Mouse (Mus musculus): ENCODE data around the gene Bpifb3.

Gene Bpifb3

DNA sequence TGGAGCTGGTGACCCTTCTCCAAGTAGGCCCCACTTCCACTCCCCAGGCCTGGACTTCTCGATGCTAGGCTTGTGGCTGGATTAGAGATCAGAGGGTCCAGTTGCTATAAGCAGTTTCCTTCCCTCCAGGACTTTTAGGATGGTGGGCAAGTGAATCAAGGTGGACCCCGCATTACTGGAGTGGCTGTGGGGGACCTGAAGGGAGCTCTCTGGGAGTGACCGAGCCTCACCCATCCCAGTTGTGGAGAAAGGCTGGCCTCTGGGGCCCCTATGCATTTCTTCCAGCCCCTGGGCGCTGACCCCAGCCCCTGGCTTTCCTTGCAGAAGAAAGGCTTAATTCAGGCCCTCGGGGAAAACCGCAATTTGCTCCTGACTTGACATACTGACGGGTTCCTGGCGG, at the start of gene Bpifb3:
Bpifb3 (plus strand) TSS at position 301 of the 400 bp plus-strand sequence.
- no peak for DNase-seq

DNA sequence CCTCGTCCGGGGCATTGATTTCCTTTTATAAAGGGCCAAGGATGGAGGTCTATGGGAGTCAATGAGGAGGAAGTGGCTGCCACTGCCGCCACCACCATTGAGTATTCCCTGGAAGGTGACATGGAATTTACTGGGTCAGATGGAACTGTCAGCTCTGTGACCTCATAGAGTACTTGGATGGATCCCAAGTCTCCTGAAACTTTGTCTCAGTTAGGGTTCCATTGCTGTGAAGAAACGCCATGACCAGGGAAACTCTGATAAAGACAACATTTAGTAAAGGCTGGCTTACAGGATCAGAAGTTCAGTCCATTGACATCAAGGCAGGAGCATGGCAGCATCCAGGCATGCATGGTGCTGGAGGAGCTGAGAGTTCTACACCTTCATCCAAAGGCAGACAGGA, 47.0 kb upstream of the Bpifb3 start, which contains the start of gene Sun5:
Sun5 (minus strand) TSS at position 101 of the 400 bp plus-strand sequence.
- no peak for DNase-seq

DNA sequence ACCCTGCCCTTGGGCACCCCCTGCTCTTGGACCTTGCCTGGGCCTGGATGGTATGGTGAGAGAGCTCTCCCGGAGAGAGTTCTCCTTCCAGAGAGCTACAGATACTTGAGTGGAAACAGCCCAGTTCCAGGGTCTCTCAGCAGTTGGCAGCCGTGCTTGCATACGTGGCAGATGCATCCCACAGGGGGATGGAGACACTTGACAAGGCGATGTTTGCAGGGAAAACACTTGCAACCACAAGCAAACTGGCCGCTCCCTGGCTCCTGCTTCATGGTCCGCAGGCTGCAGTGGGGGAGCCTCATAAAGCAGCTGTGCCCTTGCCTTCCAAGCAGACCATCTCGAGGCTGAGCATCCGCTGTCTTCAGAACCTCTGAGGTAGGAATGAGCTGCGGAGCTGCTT, 43.3 kb upstream of the Bpifb3 start, which contains the start of gene Bpifb2:
Bpifb2 (plus strand) TSS at position 301 of the 400 bp plus-strand sequence.
- no peak for DNase-seq

DNA sequence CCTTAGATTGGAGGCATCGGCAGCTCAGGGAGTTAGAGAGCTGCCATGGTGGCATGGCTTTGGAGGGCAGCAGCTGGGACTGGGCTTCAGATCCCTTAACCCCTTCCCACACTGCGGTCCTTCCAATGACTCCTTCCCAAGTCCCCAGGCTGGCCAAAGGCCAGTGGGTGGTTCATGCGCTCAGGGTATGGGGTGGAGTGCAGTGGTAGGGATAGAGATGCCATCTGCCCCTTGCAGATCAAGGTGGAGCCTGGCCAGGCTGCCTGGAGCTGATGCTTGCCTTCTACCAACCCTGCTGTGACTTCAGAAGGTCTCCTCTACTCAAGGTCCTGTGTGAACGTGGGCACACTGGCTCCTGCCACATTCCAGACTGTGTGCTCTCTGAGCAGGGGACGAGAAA, 18.9 kb upstream of the Bpifb3 start:
- peak; percentile 36 for DNase-seq

DNA sequence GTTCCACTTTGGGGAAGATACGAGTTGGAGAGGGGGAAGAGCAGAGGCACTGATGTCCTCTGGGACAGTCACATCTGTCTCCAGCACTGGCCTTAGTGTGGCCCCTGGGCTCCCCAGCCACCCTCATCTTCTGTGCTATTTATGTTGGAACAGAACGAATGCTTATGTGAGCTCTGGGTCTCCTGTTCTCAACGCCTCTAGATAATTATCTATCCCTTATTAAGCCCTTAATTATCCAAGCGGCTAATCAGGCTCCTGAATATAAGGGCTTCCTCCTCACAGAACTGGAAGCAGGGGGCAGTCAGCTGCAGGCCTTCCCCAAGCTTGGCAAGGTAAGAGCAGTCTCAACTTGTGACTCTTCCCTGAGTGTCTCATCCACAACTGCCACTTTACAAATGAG, 17.9 kb upstream of the Bpifb3 start, which contains the start of gene Bpifb6:
Bpifb6 (plus strand) TSS at position 301 of the 400 bp plus-strand sequence.
- DNase-seq: no peak

DNA sequence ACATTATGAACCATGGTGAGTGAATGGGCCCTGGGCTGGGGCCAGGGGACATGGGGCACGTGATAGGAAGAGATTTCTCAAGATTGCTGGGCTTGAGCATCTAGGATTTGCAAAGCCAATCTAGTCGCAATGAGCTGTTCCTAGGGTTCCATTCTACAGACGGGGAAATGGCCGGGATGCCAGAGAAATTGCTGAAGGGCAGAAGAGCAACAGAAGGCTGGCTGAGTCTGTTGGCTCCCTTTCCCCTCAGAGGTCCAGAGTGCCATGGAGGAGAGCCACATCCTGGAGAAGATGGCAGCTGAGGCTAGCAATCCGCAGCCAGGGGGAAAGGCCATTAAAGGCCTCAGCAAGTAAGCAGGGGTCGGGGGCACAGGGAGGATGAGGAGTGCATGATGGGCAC, 15.3 kb upstream of the Bpifb3 start:
- DNase-seq: peak; percentile 68

DNA sequence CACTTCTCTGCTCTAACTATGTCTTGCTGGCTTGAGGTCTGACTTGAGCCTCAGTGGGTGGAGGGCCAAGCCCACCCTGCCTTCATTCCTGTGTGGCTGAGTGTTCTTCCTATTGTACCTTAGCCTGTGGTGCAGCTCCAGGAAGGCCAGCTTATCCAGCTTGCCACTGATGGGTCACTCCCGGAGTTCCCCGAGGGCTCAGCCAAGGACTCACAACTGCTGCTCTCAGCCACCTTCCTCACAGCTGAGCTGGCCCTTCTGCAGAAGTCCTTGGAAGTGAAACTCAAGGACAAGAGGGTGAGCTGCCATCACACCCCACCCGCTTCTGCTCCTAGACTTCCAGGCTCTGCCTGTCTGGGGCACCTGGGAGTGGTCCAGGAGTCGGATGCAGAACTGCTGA, 11.4 kb upstream of the Bpifb3 start:
- DNase-seq: no peak

DNA sequence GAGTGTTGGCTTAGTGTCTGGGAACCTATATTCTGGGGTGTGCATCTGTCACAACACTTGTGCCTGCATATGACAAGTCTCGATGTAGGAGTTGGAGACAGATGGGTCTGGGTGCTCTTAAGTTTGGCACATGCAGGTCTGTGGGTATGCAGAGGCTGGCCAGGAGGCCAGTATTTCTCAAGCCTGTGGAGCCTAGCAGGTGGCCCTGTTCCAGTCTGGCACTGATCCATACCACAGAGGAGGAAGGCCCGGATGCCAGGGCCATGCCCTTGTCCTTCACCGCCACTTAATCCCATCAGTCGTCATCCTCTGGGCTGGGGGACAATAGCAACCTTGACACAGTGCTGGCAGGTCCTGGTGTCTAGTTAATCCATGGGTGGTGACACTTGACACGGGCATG, 3.9 kb upstream of the Bpifb3 start:
- no peak for DNase-seq

DNA sequence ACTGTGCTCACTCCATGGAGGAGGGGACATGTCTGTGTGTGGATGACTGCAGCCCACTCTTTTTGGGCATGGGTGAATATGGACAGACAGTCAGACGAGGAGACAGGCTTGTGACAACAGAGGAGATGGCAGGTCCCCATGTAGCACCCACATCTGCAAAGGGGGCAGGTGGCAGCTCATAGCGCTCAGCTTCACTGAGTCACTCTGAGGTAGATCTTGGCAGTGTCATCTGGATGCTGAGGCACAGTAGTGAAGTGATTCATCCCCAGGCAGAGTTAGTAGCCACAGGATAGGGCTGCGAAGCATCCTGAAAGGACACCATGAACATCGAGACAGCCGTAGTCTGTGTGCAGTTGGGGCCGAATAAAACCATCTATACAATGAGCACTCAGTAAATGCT, 3.2 kb downstream of the Bpifb3 start:
- DNase-seq: no peak

DNA sequence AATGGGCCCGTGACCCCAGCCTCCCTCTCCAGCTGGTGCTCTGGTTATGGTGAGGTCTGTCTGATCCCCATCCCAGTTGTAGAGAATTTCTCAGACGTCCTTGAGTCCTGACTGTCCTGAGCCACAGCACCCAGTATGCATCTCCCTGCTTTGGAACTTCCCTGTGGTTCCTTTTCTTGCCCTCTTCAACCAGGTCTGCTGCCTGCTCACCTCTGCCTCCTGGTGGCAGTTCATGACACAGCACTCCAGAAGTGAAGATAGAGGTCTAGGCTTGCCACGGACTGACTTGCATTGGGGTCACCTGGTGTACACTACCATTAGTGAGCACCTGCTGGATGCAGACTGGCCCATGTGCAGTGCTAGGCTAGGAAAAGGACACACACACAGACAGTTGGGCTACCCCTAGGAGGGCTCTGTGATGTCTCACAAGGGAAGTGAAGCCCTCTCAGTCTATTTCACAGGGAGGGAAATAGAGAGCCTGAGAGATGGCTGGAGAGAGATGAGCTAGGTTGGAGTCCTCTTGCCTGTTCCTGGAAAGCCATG, 11.9 kb downstream of the Bpifb3 start:
- peak; percentile 61 for DNase-seq

DNA sequence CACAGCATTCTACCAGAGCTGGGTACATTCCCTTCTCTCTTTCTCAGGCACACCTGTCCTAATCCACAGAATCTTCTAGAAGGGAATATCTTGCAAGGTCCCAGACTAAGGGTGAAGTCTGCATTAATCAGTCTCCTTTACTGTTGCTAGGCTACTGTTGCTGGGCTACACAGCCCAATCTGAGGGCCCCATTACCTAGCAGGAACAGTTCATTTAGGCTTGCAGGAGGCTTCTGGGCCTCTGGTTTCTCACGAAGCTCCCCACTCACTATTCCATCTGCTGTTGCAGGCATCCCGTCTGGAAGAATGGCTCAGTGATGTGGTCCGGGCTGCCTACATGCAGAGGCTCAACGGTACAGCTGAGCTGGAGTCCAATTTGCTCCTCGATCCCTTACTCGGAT, 13.1 kb downstream of the Bpifb3 start:
- no peak for DNase-seq

DNA sequence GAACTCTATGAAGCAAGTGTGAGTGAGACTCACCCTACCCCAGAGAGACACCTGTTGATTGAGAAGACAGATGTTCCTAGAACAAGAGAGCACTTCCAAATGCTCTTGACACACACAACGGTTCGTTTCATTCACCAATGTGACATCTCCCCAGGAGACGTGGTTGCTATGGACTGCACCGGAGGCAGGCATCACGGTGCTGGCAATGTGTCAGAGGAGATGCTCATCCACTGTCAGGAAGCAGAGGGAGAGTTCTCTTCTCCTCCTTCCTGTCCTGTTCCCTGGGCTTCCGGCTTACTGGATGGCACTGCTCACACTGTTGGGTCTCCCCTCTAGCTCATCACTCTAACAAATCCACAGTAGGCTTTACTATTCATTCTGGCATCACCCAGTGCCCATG, 15.3 kb downstream of the Bpifb3 start:
- no peak for DNase-seq

DNA sequence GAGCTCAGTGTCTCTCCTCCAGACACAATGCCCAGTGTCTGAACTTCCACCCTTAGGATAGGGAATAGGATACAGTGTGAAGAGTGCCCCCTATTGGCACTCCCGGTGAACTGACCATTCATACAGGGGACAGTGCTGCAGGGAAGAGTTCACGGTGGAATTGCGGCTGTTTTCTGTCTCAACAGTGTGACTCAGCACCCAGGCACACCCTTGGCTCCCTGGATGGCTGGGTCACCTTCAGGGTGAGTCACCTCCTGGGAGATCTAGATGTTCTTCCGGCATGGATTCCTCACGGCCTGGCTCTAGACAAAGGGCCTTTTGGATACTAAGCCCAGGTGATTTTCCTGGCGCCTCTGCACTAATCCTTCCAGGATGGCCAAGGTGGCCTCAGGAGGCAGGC, 17.3 kb downstream of the Bpifb3 start:
- no peak for DNase-seq

DNA sequence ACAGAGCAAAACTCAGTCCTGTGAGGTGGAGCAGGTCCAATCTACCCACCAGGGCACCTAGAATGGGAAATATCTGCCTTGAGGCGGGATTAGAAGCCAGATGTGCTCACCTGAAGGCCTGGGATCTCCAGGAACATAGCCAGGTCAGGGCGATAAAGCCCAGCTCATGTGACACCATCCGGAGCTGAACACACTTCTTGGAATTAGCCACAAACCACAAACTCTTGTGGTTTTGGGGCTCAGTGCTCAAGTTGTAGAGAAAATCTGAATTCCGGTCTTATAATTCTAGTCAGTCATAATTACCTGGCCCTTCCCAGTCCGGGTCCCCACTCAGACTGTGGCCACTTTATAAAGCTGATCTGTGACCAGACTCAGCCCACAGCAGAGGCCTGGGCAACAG, 19.8 kb downstream of the Bpifb3 start, which contains the start of gene Bpifb4:
Bpifb4 (plus strand) TSS at position 370 of the 400 bp plus-strand sequence.
- DNase-seq: no peak

DNA sequence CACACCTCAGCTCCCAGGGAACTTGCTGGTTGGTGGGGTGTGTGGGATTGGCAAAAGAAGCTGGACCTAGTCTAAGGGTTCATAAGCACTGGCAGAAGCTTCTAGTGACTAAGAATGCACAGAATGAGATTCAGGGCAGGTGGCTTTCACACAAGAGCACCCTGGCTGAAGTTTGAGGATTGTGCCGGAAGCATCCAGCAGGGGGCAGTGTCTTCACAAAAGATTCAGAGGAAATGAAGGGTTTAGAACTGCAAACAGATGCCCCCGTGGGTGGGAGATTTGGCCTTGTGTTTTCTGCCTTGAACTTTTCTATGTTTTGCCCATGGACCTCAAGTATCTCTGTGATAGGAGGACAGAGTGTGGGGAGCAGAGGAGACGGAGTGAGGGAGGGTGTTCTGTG, 25.5 kb downstream of the Bpifb3 start:
- peak; percentile 79 for DNase-seq

DNA sequence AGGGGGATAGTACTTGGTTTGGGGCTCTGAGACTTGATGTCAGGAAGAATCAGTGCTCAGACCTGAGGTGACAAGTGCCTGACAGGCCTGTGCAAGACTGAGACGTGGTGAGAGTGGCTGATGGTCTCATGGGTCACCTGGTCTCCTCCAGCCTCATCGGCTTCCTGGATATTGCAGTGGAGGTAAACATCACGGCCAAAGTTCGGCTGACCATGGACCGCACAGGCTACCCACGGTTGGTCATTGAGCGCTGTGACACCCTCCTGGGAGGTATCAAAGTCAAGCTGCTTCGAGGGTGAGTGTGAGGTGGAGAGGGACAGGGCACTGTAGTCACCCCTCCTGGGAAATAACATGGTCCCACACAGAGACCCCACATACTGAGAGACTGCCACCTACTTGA, 26.5 kb downstream of the Bpifb3 start:
- no peak for DNase-seq

DNA sequence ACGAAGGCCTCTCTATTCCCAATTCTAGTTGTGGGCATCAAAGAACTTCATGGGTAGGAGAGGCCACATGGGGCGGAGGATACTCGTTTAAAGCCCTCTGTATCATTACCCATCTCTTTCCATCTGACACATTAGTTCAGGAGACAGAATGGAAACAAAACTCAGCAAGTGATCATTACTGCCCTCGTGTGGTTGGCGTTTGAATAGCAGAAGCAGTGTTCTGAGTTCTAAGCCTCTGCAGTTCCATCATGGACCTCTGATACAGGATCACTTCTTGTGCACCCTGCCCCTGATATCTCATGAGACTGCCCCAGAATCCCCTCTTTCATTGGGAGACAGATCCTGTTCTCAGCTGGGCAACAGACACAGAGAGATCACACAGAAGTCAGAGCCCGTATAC, 34.9 kb downstream of the Bpifb3 start:
- DNase-seq: peak; percentile 75

DNA sequence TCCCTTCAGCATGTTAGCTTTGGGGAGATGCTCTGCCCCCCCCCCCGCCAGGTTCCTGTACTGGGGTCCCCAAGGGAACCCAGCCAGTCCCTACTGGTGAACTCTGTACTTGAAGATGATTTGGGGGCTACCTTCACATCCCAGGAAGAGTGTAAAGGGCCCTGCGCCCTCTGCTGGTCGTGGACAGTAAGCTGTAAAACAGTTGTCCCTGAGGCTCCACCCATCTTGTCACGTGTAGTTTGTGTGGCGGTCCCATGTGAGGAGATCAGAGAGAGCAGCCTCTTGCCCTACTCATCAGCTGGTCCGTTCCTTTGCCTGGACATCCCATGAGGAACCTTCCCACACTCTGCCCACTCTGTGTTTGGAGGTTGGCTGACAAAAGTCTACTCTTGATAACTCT, 35.8 kb downstream of the Bpifb3 start:
- DNase-seq: no peak

DNA sequence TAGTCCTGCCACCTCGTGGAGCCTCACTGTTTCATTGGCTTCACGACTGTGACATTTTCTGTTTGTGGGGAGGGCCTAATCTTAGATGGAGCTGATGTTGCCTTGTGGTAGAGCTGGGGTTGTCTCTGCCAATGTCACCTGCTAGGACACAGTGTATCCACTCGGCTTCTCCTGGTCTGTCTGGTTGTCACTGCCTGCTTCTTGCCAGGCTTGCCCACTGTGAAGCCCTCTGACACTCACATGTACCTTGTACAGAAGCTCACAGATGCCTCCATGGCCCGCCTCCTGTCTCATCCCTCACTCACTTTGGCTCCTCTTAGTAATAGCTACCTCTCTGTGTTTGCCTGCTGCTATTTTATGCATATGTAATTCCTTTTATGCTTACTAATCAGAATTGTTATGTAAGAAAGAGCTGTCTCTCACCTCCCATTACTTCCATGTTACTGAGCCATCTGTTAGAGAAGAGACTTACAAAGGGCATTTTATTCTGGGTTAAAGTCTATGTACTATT, 44.8 kb downstream of the Bpifb3 start:
- peak; percentile 69 for DNase-seq

DNA sequence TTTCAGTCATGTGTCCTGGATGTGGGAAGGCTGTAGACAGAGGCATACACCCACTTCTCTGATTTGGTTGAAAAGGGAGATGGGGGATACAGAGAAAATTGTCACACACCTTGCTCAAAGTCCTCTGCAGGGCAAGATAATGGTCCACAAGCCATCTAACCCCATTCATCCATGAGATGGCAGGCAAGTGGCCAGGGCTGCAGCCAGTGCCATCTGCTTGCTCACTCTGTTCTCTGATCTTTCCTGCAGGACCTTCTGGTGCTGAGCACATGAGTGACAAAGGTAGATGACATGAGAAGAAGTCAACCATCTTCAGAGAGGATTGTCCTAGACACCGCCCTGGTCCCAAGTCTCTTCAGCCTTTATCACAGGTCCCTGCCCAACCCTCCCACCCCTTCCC, 45.3 kb downstream of the Bpifb3 start:
- DNase-seq: peak; percentile 96

DNA sequence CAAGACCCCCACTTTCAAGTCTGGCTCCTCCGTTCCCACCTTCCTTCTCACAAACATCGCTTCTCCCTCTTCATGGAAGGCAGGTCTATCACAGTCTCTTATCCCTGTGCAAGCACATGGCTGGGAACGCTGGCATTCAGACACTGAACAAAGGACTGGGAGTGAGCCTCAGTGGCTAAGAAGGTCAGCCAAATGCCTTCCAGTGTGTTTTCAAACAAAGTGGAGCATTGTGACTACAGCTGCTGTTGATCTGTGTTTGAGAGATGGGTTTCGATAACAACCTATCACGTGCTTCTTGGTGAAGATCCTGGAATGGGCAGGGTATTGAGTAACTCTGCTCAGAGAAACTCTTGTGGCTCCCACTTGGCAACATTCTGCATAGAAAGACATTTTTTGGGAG, 52.2 kb downstream of the Bpifb3 start:
- DNase-seq: no peak

DNA sequence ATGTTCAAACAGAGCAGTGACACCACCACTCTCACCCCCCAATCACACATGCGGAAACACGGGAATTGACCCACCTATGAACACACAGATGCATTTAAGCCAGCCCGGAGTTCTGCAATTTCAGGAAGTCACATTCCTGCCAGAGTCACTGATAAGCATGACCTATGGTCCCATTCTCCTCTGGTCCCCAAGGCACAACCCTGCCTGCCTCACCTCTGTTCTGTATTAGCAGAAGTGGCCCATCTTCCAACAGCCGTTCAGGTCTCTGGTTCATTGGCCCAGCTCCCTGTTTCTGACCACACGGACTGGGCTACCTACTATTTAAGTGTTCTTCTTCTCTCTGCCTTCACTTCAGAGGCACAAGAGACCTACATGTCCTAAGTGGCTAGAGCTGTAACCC, 56.6 kb downstream of the Bpifb3 start, which contains the start of gene Bpifa6:
Bpifa6 (plus strand) TSS at position 364 of the 400 bp plus-strand sequence.
- DNase-seq: no peak
